Mouse (Mus musculus) kidney, postnatal 4 days (tissue): ENCODE measurements around the gene Galnt18.

Experiments
- DNase-seq, 2 experiments: peaks; one replicate each; pipeline ENCODE4 v3.0.0; 2021; ENCODE audit warnings: mixed read lengths in 2 of 2

Galnt18 gene

GRCm38 (mm10) chr7:111779504-111780242 is at the start of gene Galnt18:
Galnt18 (minus strand) TSS chr7:111779977.
- peak; percentile 97 to 98 for DNase-seq

DNA sequence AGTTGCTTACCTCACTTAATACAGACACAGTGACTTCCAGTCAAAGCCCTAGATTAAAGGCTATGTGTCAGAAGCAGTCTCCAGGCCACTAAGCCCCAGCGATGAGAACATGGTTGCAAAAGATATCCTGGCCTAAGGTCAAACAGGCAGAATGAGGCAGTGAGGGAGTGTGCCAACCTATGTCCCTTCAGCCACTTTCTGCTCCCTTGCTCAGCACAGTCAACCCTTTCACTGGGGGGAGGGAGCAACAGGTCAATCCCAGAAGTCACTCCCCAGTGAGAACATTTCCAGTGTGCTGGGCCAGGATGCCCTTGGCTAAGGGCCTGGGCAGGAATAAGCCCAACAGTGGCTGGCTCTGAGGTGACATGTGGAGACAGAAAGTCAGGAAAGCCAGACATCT is 47.6 kb upstream of the Galnt18 start:
- DNase-seq, result no peak

DNA sequence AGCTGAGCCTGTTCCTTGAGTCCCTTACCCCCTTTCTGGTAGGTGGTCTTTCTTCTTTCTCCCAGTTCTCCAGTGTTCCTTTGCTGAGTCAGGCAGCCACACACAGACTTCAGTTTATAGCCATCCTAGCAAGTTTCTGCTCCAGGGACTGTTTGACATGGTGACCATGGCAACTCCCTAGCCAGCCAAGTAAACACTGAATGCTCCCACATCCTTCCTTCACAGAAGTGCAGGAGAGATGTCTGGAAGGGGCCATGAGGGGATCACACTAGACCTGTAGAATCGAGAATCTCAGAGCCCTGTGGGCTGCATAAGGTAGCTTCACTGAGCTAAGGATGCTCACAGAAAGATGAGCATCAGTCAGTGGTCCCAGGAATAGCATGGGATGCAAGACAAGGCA is 33.3 kb upstream of the Galnt18 start:
- DNase-seq, result peak; percentile 28 to 49

- DNase-seq, result no peak
Measured at GRCm38 (mm10) chr7:111811036-111811435, 31.3 kb upstream of the Galnt18 start.

GRCm38 (mm10) chr7:111809796-111810195 is 30.0 kb upstream of the Galnt18 start:
- DNase-seq, result no peak

- no peak for DNase-seq
Measured at GRCm38 (mm10) chr7:111806083-111806482, 26.3 kb upstream of the Galnt18 start.

- DNase-seq, result no peak
Measured at GRCm38 (mm10) chr7:111804646-111805045, 24.9 kb upstream of the Galnt18 start.

- DNase-seq, result no peak
Measured at GRCm38 (mm10) chr7:111800785-111801184, 21.0 kb upstream of the Galnt18 start.

- no peak for DNase-seq
Measured at GRCm38 (mm10) chr7:111800120-111800519, 20.3 kb upstream of the Galnt18 start.

DNA sequence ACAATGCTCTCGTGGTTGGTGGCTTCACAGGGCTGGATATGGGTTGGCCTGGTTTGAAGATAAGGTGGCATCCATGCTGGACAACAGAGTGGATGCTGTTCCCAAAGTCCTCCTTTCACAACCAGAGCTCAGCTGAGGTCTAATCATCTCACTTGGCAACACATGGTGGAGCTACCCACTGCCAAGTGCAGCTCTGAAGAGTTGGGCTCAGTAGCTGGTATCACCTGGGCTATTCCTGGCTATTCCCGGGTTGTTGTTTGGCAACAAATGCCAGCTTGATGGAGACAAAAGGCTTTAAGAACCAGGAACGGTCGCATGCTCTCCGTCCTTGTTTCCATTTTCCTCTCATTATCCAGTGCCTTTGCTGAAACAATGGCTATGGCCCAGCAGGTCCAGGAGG is 19.2 kb upstream of the Galnt18 start:
- DNase-seq, result no peak

DNA sequence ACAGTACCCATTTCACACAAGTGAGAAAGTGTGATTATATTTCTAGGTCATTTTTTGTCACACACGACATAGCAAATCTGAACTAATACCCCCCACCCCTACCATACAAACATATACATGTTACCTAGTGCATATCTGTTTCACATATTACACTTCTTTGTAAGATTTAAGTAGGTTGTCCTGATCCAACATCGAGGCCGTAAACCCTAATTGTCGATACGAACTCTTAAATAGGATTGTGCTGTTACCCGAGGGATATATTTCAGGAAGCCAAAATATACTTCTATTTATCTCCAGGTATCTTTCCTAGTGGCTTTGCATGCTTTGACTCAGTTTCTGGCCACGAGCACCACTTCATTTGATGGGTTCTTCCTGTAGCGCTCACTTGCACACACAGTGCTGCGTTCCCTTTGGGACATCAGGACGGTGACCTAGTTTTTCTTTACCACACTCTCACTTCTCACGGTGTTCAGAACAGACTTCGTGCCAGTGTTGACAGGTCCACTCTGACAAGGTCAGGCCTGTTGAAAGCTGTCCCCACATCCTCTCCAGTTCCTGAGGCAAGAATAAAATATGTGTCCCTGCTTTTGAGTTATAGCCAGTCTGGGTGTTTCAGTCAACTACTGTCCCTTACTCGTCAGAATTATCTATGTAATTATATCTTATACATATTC is 17.7 kb upstream of the Galnt18 start:
- no peak for DNase-seq

DNA sequence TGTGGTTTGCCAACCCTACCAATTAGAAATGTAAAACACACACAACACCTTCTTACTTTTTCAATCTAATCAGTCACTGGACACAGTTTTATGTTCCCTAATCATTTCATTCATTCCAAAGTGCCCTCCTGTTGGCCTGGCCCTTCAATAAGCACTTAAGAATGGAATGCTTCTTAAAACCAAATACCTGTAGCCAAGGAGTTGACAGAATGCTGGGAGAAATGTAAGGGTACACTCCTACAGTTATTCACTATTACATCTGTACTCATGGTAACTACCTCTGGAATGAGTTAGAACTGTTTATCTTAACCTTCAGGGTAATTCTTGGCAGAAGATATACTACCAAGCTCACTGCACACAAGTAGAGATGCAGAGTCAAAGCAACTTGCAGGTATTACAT is 15.3 kb upstream of the Galnt18 start:
- DNase-seq, result no peak

GRCm38 (mm10) chr7:111792154-111792553 is 12.4 kb upstream of the Galnt18 start:
- no peak for DNase-seq

- no peak for DNase-seq
Measured at GRCm38 (mm10) chr7:111791347-111791746, 11.6 kb upstream of the Galnt18 start.

DNA sequence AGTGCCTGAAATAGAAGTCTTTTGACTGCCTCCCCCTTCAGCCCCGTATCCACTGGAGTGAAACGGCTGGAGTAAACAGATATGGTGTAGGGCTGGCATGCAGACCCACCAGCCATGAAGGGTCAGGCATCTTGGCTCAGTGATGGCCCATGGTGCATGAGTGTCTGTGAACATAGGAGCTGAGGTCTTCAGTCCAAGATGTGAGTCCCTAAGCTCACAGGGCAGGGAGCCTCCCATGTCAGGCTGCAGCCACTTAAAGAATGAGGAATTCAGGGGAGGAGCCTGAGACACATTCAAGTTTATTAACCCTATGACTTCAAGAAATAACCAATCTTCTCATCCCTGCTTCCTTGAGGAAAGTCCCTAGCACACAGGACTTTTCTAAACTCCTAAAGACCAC is 8.1 kb upstream of the Galnt18 start:
- DNase-seq, result peak in 1 of 2 experiments; percentile 6

DNA sequence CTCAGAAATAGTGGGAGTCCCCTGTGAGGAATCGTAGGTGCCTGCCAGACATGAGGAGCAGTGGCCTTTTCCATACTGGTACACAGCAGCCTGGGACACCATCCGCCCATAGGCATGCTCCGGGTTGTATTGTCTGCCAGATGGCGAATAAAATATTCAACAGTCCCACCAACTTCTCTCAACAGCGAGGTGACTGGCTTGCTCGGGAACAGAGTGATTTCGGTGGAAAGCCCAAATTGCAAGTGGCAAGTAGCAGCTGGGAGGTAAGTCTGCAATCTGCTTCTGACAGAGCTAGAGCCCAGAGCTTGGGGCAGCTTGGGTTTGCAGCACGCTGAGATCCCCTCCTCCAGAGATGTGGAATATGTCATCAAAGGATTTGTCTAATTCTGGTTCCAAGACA is 5.7 kb upstream of the Galnt18 start:
- no peak for DNase-seq

GRCm38 (mm10) chr7:111782126-111782525 is 2.3 kb upstream of the Galnt18 start:
- DNase-seq, result peak; percentile 85 to 86

DNA sequence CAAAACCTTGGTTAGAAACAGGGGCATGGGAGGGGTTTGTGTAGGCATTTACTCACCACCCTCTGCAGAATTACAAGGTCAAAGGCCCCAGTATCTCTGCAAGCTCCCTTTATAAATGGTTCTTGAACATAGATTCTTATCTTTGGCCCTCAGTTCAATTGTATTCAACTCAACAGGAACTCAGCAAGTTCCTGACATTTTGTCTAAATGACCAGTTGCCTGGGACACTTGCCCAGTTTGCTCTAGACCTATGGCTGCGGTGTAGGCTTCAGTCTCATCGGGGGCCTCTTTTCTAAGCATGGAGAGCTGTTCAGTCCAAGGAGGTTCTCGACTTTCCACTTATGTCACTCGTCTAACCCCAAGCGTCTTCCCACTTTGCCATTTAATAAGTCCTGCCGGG is 1.5 kb upstream of the Galnt18 start:
- peak; percentile 35 to 45 for DNase-seq

DNA sequence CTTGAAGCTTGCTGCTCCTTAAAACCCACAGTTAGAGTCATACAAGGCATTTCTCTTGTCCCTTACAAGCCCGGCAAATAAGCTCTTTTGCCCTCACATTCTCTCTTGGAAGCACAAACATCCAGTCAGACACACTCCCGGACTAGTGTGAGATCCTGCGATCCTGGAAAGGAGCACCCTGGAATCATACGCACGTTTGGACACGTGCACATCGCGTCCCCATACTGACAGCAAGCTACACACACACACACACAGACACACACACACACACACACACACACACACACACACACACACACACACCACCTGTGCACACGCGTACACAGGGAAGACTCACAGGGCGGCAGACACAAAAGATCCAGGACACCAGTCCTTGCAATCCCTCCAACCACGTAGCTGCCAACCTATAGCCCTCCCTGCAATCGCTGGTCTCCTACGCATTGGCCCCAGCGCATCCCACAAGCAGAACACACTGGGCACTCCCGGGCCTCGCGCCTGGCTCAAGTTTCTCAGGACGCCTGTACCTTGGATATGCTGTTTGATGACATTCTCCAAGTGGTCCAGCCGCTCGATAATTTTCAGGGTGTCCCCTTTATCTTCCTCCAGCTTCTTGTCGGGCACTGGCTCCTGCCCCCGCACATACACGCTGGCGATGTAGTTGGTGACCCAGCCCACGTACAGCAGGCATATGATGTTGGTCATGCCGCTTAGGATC is 831 bp downstream of the Galnt18 start:
- peak; percentile 55 to 73 for DNase-seq

DNA sequence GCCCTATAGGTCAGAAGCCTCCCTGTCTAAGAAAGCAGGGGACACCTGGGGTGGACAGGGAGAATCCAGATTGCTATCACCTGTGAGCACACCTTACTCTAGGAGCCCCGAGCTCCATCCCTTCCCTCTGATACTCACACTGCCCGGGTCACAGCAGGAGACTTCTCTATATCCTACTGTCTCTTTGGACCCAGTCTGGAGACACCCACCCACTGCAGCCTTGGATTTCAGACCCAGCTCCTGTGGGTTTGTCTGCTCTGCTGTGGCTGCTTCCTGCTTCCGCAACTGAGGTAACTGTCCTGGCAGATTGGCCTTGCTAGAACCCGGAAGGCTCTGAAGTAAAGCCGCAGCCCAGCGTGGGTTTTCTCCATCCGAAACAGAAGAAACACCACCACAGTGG is 1.6 kb downstream of the Galnt18 start:
- DNase-seq, result peak; percentile 12 to 47

DNA sequence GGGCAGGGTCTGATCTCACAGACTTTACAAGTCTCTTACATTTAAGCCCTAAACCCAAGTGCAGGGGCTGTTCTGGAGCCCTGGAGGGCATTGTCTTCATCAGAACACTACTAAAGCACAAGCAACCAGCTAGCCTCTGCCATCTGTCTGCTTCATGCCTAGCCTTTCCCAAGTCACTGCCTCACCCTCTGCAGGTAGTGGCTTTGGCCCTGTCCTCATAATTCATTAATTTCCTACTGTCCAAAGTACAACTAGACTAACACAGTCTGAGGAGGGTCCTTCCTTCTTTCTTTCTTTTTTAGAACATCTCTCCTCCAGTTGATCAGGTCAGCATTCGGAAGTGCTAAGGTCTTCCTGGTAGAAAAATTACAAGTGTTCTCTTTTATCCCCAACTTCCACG is 2.6 kb downstream of the Galnt18 start:
- DNase-seq, result peak; percentile 7 to 28

GRCm38 (mm10) chr7:111776160-111776559 is 3.6 kb downstream of the Galnt18 start:
- DNase-seq, result peak; percentile 25 to 31

DNA sequence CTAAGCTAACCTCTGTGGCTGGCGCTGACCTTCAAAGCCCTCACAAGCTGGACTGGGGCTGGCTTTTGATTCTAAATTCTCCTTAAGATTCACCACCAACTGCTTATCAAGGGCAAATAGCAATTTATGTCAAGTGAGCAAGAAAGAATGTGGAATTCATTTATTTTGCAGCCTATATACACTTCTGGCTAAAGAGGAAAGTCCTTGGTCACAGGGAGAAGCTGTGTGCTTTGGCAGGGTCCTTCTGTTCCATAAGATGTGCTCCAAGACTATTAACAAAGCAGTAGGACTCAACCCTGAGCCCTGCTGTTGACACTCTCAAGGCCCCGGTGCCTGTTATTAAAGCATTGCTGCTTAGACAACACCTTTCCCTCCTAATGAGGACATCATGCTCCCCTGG is 7.4 kb downstream of the Galnt18 start:
- DNase-seq, result no peak
